Mouse (Mus musculus) MEL-GATA-1-ER (cell line): Measurements from ENCODE around the gene Gm8297.
"Not testable (repeated sequence)": the region's sequence is repeated elsewhere in the genome, so short reads cannot be mapped to it uniquely, and the experiment has no call there.

Experiments
- DNase-seq: peaks from one replicate; pipeline ENCODE4 v3.0.0-alpha.2; 2012; ENCODE audit warnings: low read depth; ENCODE audit errors: extremely low read depth

Gm8297 gene

GRCm38 (mm10) chr14:4983635-4984034 is at the start of gene Gm8297:
Gene Gm8297 (plus strand): TSS chr14:4983935.
- not testable (repeated sequence) for DNase-seq

- not testable (repeated sequence) for DNase-seq
Observed at GRCm38 (mm10) chr14:5015591-5015990, 31.9 kb downstream of the Gm8297 start, which contains the start of gene Gm3298. Gene Gm3298 (plus strand): TSS chr14:5015891.
